Mouse (Mus musculus): ENCODE results near the gene Exd1.

- TF ChIP-seq CTCF (conservative IDR thresholded peaks at IDR 0.05; ENCODE audit: low read length) = no peak
- no peak for TF ChIP-seq POU5F1 (IDR thresholded peaks at IDR 0.05; ENCODE audit: borderline replicate concordance, low read length)
- no peak for TF ChIP-seq NANOG (IDR thresholded peaks at IDR 0.05; ENCODE audit: borderline replicate concordance, low read length)
Observed at GRCm38 (mm10) chr2:119596781-119597330, 49.4 kb upstream of the Exd1 start.
